Comparison of ENCODE assay signal across 15 mouse cellular contexts in the genomic region with DNA sequence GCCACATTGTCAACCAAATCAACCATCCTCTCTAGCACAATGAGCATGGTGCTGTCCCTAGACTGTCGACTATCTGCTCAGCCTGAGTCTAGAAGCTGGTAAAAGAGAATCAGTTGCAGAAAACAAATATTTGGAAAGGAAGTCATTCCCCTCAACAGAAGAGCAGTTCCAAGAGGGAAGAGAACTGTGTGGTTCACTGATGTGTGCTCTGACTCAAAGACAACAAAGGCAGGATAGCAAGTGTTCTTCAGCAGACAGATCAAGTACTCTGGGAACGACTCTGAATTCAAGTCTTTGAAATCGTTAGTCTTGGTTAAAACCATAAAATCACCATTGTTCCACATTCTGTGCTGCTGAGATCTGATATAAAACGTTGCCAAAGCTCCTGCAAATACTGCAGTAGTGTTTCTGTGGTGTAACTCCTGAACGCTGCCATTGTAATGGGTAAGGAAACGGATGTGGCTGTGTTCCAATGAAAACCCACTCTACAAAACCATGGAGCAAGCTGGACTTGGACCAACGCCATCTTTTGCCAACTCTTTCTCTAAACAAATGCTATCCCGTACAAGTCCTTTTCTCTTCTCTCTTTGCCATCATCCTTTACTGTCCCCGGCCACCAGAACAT. TPM values are rescaled to one million over a fixed set of nuclear protein-coding genes. Genes with fewer than 3 reads are reported as not detected.
DNase-seq lines count a peak whose midpoint lies in the region; ATAC-seq and TF ChIP-seq lines count a peak whose summit lies in the region.
"Had no signal": no experiment of that assay in that cellular context is flagged by ENCODE, and none has a peak within 500 bp of the region (broad histone marks: within the 10 kb centered on the region; RNA-seq: fewer than 3 reads in every experiment).

No protein-coding gene starts in this region.

- no peak overlapping the region for H3K9ac ChIP-seq in forebrain, postnatal 0 days
- H3K9ac ChIP-seq in forebrain, embryonic 12.5 days: no peak overlapping the region
- H3K9ac ChIP-seq: stomach, embryonic 15.5 days had no signal

- WGBS in forebrain, postnatal 0 days: 29% methylated on average over 9 of the region's 9 CpGs
- WGBS in forebrain, embryonic 12.5 days: 66% methylated on average over 9 of the region's 9 CpGs

- no peak for TF ChIP-seq CTCF in forebrain, postnatal 0 days (IDR thresholded peaks at IDR 0.05; ENCODE audit: low read depth)

- H3K4me1 ChIP-seq in forebrain, postnatal 0 days (ENCODE audit: insufficient read depth): peaks cover 6% of the 10 kb centered on the region; the same call in 1 of the 2 replicates
- H3K4me1 ChIP-seq in forebrain, embryonic 12.5 days: peaks cover 12% of the 10 kb centered on the region; the same call in 1 of the 2 replicates
- H3K4me1 ChIP-seq: stomach, embryonic 15.5 days had no signal

- H3K4me3 ChIP-seq in forebrain, postnatal 0 days (ENCODE audit: low read depth, low read length): no peak overlapping the region
- no peak overlapping the region for H3K4me3 ChIP-seq in forebrain, embryonic 12.5 days (replicated peaks)
- H3K4me3 ChIP-seq: stomach, embryonic 15.5 days had no signal

- no peaks in the 10 kb centered on the region for H3K27me3 ChIP-seq in forebrain, postnatal 0 days (ENCODE audit: insufficient read depth, low read length)
- H3K27me3 ChIP-seq in forebrain, embryonic 12.5 days: no peaks in the 10 kb centered on the region
- H3K27me3 ChIP-seq: stomach, embryonic 15.5 days had no signal

- no peaks in the 10 kb centered on the region for H3K9me3 ChIP-seq in forebrain, postnatal 0 days (ENCODE audit: low read length)
- no peaks in the 10 kb centered on the region for H3K9me3 ChIP-seq in forebrain, embryonic 12.5 days
- H3K9me3 ChIP-seq: stomach, embryonic 15.5 days had no signal

- H3K36me3 ChIP-seq in forebrain, postnatal 0 days (ENCODE audit: insufficient read depth): no peaks in the 10 kb centered on the region
- no peaks in the 10 kb centered on the region for H3K36me3 ChIP-seq in forebrain, embryonic 12.5 days (replicated peaks)
- H3K36me3 ChIP-seq: stomach, embryonic 15.5 days had no signal

- 0 out of 2 replicates have a peak overlapping the region, but pooled peaks have one; percentile 9 for H3K27ac ChIP-seq in forebrain, postnatal 0 days (ENCODE audit: low read depth, low read length)
- no peak overlapping the region for H3K27ac ChIP-seq in forebrain, embryonic 12.5 days
- H3K27ac ChIP-seq: macrophage; stomach, embryonic 15.5 days had no signal

- no peak overlapping the region for H3K4me2 ChIP-seq in forebrain, postnatal 0 days (ENCODE audit: low read depth)
- H3K4me2 ChIP-seq in forebrain, embryonic 12.5 days: no peak overlapping the region
- H3K4me2 ChIP-seq: stomach, embryonic 15.5 days had no signal

- peak; percentile 67 for DNase-seq in forebrain, postnatal 0 days
- DNase-seq in kidney, postnatal 10 days: peak; percentile 10
- DNase-seq in kidney, adult 9 months: no peak
- peak; percentile 20 for DNase-seq in right cerebral cortex, postnatal 4 days
- no peak for DNase-seq in right cerebral cortex, adult 18-20 months
- peak; percentile 71 for DNase-seq in lung, postnatal 36 days
- DNase-seq in thymus, postnatal 14 days: no peak
- DNase-seq: cerebellum, adult 9-11 months; liver; thymus, postnatal 4 days had no signal

- ATAC-seq in forebrain, postnatal 0 days: peak; percentile 47
- ATAC-seq in forebrain, embryonic 12.5 days (ENCODE audit: low FRiP score): no peak

RNA-seq across cellular contexts. Expression of a gene that starts 8.3 kb away (rescaled TPM):
- total RNA-seq in forebrain, postnatal 0 days (2014; rRNA removed): 5.8 and 6.9 TPM in 2 replicates
- polyA plus RNA-seq in forebrain, postnatal 0 days (2015; fragmentation: Nextera tagmentation; extraction: Ambion mirVana): 2.4 and 2.5 TPM in 2 replicates
- 2.3 and 3.4 TPM in 2 replicates for polyA plus RNA-seq in forebrain, embryonic 12.5 days (2016; fragmentation: Nextera tagmentation; extraction: Ambion mirVana)
- total RNA-seq: neutrophil, adult 5-6 weeks had no signal
- polyA plus RNA-seq: C2C12 had no signal

RNA-seq across cellular contexts. Expression of a gene that starts 24.5 kb away (rescaled TPM):
- 1,286 and 1,411 TPM in 2 replicates for total RNA-seq in forebrain, postnatal 0 days (2014; rRNA removed)
- polyA plus RNA-seq in forebrain, postnatal 0 days (2015; fragmentation: Nextera tagmentation; extraction: Ambion mirVana): 2,997 and 3,605 TPM in 2 replicates
- 588 and 653 TPM in 2 replicates for polyA plus RNA-seq in forebrain, embryonic 12.5 days (2016; fragmentation: Nextera tagmentation; extraction: Ambion mirVana)
- polyA plus RNA-seq: C2C12 had no signal

Comparison
In these comparisons a context has a peak if more than half of its experiments do, and no peak if none do; other contexts are left out.
1. DNase-seq: peak in forebrain, postnatal 0 days (single experiment), kidney, postnatal 10 days (single experiment), right cerebral cortex, postnatal 4 days (single experiment) and lung, postnatal 36 days (single experiment); none in kidney, adult 9 months (single experiment), right cerebral cortex, adult 18-20 months (single experiment) and thymus, postnatal 14 days (single experiment).